Mouse (Mus musculus): ENCODE results near the gene Kdm5b.

Gene Kdm5b

GRCm38 (mm10) chr1:134591773-134592172 is 31.8 kb downstream of the Kdm5b start:
- DNase-seq (ENCODE audit: low spot score), result no peak

DNA sequence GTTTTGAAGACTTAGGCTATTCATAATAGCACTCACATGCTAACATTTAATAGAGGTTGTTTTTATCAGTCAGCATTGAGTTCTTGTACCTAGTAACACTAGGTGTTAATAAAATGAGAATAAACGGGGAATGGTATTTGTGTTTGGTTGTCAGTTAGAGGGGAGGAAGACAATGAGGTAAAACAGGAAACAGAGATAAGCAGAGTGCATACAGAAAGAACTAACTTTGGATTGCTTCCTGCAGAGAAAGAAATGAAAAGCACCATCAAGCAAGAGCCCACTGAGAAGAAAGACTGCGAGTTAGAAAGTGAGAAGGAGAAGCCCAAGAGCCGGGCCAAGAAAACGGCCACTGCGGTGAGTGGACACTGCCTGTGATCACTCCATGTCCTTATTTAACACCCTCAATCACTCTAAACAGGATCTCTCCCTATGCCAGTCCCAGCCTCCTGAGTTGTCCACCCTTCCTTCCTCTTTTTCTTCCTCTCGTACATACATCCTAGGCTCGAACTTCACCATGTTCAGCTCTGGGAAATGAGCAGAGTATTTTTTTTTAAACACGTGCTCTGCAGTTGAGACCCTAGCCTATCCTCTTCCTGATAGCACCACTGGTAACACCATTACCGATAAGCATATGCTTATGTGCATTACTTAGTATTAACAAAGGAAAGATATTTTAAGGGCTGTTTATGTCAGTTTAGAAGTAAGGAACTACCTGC is 37.5 kb downstream of the Kdm5b start:
- no peak for DNase-seq (ENCODE audit: low spot score)

DNA sequence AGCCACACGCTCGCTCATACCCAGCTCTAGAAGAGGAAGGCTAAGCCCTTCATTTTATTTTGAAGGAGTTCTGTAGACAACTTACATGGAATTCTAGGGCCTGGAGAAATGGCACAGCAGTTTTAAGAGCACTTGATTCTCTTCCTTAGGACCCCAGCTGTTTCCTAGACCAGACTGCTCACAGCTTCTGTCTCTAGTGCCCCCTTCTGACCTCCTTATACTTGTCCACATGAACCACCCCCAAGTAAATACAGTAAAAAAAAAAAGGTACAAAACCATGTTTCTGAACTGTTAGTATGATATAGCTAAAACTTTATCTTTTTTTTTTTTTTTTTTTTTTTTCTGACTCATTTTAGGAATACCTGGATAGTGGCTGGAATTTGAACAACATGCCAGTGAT is 44.1 kb downstream of the Kdm5b start:
- DNase-seq (ENCODE audit: low spot score), result no peak

GRCm38 (mm10) chr1:134605670-134606069 is 45.7 kb downstream of the Kdm5b start:
- no peak for DNase-seq (ENCODE audit: low spot score)

DNA sequence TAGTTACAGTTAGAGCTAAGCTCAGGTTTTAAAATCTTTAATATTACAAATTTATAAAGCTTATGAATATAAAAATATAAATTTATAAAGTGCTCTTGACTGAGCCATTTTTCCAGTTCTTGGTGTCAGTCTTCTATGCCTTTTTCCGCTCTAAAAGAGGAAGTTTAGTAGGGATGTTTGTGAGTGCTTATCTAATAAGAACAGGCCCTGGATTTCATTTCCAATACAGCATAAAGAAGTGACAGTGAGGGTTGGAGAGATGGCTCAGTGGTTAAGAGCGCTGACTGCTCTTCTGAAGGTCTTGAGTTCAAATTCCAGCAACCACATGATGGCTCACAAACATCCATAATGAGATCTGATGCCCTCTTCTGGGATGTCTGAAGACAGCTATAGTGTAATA is 46.4 kb downstream of the Kdm5b start:
- DNase-seq (ENCODE audit: low spot score), result no peak

DNA sequence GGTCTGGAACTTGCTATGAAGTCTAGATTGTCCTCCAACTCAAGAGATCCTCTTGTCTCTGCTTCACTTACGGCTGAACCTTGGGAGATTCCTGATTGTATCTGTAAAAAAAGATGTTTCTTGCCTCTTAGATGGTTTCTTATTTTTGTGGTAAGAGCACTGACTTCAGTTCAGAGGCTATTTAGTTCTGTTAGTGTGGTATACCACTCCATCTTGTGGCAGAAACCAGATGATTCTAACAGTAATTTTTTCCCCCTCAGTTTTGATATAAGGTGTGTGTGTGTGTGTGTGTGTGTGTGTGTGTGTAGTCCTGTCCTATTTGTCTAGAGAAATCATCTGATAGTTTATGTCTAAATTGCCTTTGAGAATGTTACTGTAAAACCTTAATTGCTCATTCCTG is 47.3 kb downstream of the Kdm5b start:
- DNase-seq (ENCODE audit: low spot score), result no peak

DNA sequence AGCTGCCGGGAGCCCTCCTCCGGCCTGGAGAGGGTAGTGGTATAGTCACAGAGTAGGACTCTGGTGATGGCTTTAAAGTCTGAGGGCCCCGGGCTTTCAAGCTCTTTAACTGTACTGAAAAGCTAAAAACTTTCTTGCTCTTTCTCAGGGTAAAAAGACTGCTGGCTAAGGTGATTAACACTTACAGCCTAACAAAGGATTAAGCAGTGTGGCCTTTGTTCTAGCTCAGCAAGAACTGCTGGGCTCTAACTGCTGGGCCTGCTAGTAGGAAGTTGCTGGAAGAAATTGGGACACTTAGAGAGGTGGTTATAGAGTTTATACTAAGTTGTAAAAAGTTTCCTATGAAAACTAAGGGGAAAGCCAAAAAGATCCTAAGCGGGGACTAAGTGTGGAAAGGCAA is 49.2 kb downstream of the Kdm5b start:
- no peak for DNase-seq (ENCODE audit: low spot score)

DNA sequence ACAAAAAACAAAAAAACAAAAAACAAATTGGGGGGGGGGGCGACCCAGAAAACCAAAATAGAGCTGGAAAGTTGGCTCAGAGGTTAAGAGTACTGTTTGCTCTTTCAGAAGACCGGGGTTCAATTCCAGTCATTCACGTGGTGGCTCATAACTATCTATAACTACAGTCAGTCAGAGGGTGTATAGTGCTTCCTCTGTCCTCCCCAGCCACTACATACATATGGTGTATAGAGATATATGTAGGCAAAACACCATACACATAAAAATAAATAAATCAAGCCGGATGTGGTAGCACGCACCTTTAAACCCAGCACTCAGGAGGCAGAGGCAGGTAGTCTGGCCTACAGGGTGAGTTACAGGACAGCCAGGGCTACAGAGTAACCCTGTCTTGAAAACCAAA is 54.6 kb downstream of the Kdm5b start:
- DNase-seq (ENCODE audit: low spot score), result no peak

DNA sequence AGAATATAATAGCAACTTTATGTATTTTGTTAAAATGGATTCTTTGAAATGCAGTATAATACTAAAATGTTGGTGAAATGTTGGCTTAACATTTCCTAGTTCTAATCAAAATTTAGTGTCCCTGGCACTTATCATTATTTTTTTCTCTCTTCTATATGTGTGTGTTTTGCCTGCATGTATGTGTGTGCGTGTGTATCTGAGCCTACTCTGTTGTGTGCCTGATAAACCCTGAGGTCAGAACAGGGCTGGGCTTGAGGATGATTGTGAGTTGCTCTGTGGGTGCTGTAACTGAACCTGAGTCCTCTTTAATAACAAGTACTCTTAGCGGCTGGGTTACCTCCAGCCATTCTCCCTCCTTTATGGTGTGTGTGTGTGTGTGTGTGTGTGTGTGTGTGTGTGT is 55.0 kb downstream of the Kdm5b start:
- no peak for DNase-seq (ENCODE audit: low spot score)

DNA sequence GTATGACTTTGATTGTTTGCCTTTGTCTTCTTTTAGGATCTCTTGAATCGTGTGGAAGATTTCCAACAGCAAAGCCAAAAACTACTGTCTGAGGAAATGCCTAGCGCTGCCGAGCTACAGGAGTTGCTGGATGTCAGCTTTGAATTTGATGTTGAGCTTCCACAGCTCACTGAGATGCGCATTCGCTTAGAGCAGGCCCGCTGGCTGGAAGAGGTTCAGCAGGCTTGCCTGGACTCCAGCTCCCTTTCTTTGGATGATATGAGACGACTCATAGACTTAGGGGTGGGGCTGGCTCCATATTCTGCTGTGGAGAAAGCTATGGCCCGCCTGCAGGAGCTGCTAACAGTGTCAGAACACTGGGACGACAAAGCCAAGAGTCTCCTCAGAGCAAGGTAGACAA is 57.7 kb downstream of the Kdm5b start:
- no peak for DNase-seq (ENCODE audit: low spot score)

GRCm38 (mm10) chr1:134625325-134625724 is 65.4 kb downstream of the Kdm5b start:
- no peak for DNase-seq (ENCODE audit: low spot score)

DNA sequence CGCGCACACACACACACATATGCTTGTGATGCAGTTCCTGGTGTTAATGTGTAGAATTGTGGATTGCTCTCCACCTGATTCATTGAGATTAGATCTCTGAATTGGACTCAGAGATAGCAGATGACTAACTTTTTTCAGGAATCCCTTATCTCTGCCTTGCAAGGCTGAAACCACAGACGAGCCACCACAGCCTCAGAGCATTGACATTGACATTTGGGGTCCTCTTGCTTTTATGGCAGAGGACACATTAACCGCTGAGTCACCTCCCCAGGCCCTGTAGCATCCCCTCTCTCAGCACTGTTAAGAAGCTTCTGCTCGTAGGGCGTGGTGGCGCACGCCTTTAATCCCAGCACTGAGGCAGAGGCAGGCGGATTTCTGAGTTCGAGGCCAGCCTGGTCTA is 69.5 kb downstream of the Kdm5b start:
- no peak for DNase-seq (ENCODE audit: low spot score)

DNA sequence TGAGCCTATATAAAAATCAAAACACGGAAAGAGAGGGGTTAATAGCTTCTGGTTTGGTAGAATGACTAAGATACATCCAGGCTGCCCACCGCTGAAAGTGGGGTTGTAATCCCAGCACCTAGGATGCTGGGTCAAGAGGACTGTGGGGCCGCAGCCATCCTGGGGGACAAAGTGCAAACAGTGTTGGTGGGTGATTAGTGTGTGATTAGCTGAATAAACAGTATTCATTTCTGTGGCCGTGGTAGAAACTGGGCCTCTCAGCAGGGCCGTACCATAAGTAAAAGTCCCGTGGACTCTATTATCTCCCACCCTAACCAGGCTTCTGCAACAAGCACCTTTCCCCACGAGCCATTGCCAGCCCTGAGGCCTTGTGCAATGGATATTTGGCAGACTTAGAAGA is 74.3 kb downstream of the Kdm5b start:
- DNase-seq (ENCODE audit: low spot score), result no peak

- no peak for DNase-seq (ENCODE audit: low spot score)
Observed at GRCm38 (mm10) chr1:134636245-134636644, 76.3 kb downstream of the Kdm5b start.

- DNase-seq (ENCODE audit: low spot score), result no peak
Observed at GRCm38 (mm10) chr1:134636684-134637083, 76.7 kb downstream of the Kdm5b start.

DNA sequence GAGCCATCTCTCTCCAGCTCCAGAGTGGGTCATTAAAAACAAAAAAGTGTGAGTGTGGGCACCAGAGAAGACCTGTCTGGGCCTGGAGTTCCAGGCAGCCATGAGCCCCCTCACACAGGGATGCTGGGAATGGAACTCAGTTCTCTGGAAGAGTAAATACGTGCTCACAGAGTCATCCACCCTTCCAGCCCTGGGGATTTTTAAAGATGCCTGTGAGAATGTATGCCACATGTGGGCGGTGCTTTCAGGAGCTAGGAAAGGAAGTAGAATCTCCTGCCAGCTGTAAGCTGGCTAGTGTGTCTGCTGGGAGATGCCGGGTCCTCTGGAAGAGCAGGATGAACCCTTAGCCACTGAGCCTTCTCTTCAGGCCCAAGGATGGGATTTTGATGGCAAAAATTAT is 78.1 kb downstream of the Kdm5b start:
- no peak for DNase-seq (ENCODE audit: low spot score)

DNA sequence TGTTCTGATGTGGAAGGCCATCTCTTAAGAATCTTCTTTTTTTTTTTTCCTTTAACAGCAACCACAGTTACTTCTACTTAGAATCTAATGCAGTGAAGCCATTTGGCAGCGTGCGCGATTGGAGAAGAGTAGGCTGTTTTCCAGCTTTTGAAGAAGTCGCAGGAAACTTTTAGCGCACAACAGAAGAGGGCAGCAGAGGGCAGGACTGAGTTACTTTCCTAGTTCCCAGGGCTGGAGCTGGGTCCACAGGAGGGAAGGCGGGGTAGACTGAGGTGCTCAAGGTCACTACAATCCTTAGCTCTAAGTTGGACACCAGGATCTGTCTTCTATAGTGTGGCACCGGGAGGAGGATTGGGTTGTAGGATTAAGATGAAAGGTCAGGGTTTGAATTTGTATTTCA is 78.6 kb downstream of the Kdm5b start:
- DNase-seq (ENCODE audit: low spot score), result no peak

GRCm38 (mm10) chr1:134639460-134639859 is 79.5 kb downstream of the Kdm5b start:
- DNase-seq (ENCODE audit: low spot score), result no peak

GRCm38 (mm10) chr1:134641507-134641906 is 81.5 kb downstream of the Kdm5b start:
- DNase-seq (ENCODE audit: low spot score), result no peak

DNA sequence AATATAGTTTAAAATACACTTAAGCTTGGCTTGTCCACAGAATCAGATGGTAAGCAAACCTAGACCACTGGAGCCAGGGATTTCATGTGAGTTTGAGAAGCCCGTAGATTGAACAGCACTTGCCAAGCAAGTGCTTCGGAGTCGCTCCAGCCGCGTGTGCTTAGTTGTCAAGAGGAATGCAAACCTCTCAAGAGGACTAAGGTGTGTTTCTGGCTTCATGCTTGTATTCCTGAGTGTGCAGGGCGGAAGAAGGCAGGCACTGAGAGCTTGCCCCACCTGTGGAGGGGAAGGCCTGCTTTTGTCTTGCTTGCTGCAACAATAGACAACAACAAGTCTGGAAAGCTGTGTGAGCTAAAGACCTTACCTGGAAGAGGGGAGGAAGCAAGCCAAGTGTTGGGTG is 83.7 kb downstream of the Kdm5b start:
- DNase-seq (ENCODE audit: low spot score), result no peak

DNA sequence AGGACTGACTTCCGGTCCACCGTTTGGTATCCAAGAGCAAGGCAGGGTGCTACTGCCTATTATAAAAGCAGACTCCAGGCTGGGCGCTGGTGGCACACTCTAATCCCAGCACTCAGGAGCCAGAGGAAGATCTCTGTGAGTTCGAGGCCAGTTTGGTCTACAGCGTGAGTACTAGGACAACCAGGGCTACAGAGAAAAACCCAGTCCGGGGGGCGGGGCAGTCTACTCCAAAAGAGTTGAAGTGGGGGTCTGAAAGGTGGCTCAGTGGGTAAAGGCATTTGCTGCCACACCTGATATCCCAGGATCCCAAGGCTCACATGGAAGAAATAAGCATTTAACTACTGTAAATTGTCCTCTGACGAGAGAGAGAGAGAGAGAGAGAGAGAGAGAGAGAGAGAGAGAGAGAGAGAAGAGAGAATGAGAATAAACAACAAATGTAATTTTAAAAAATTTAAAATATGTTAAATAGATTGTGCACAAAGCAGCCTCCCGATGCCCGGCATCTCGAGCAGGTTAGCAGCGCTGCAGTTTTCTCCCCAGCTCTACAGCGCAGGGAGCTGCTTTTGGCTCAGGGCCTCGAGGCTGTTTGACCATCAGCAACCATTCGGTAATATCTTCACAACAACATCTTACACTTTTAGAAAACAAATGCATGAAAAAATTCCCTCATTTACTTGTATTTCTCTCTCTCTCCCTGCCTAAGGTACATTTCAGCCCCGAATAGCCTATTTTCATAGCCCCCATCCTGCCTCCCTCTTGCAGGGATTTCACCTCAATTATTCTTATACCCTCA is 85.6 kb downstream of the Kdm5b start:
- DNase-seq (ENCODE audit: low spot score), result no peak

DNA sequence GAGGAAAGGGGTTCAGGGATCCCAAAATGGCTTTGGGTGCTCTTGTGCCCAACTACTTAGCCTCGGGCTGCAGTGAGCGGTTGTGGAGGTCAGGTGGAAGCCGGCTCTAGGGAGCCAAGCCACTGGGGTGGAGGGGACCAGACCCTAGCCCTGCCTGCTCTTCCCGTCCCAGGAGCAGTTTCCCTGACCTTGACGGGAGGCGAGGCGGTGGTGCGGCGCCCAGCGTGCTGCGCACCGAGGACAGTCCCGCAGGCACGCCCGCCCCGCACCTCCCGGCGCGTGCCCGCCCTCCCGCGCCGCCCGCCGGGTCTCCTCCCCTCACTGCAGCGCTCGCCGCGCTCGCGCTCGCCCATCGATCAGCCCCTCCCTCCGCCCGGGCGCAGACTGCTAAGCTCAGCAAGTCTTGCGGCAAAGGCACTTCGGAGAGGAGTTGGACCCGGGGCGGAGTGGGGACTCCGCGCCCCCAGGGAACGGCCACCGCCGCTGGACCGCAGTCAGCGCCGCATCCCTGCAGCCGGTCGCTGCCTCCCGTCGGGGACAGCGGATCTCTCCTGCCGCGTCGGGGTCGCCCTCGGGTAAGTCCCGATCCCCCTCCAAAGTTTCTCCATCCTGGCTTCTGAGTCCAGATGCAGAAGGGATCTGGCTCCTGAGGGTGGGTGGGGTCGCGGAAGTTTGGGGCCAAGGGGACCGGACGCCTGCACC is 86.4 kb downstream of the Kdm5b start, which contains the start of gene Syt2:
Syt2 (plus strand) TSS at position 417 of the 702 bp plus-strand sequence.
- no peak for DNase-seq (ENCODE audit: low spot score)

GRCm38 (mm10) chr1:134646963-134647282 is 87.0 kb downstream of the Kdm5b start:
- no peak for DNase-seq (ENCODE audit: low spot score)
